Mouse (Mus musculus) CH12.LX (cell line): Measurements from ENCODE around the gene Lamtor4. TPM values are rescaled to one million over a fixed set of nuclear protein-coding genes. Genes with fewer than 3 reads are reported as not detected.

Experiments
- DNase-seq: peaks from one replicate; pipeline ENCODE4 v3.0.0-alpha.2; 2013; ENCODE audit errors: extremely low read depth
- H3K27ac ChIP-seq: 2 replicates; pipeline ENCODE4 v1.5.1; 2012; ENCODE audit warnings: low read depth, mild to moderate bottlenecking, control low read depth, moderate library complexity; ENCODE audit not compliant: insufficient read depth
- H3K27me3 ChIP-seq: replicated peaks from 2 replicates; pipeline ENCODE3; 2012; ENCODE audit warnings: inconsistent platforms
- H3K36me3 ChIP-seq, 2 experiments: replicated peaks in 1 of 2; 2 replicates each; pipeline versions ENCODE3 to v1.6.1; 2012; ENCODE audit warnings: inconsistent platforms in 1 of 2, low read length in 1 of 2, mild to moderate bottlenecking in 1 of 2, mixed read lengths in 1 of 2, moderate library complexity in 1 of 2; ENCODE audit not compliant: control insufficient read depth in 1 of 2, insufficient read depth in 1 of 2
- H3K4me1 ChIP-seq, 2 experiments: 2 replicates each; pipeline ENCODE4 v1.6.1; 2012; ENCODE audit warnings: inconsistent platforms in 1 of 2, moderate library complexity in 1 of 2; ENCODE audit not compliant: insufficient read depth in 2 of 2, control insufficient read depth in 1 of 2
- H3K4me2 ChIP-seq: 2 replicates; pipeline ENCODE4 v1.6.1; 2012; ENCODE audit warnings: low read depth, mild to moderate bottlenecking, control low read depth; ENCODE audit not compliant: poor library complexity, insufficient read depth, severe bottlenecking
- H3K4me3 ChIP-seq, 3 experiments: fragments of 150-350 bp in 1 of 3; sonication (generic) in 1 of 3; replicated peaks in 1 of 3; 2 replicates each; pipeline versions ENCODE3 to v1.5.1; 2011 to 2012; ENCODE audit warnings: low read depth in 2 of 3, low read length in 2 of 3, mild to moderate bottlenecking in 2 of 3, moderate library complexity in 2 of 3, control low read depth in 1 of 3, improper control_type of control experiment in 1 of 3, inconsistent platforms in 1 of 3, mixed read lengths in 1 of 3; ENCODE audit not compliant: poor library complexity in 1 of 3
- H3K79me2 ChIP-seq: replicated peaks from 2 replicates; pipeline ENCODE4 v1.6.1; 2012; ENCODE audit warnings: mild to moderate bottlenecking, moderate library complexity; ENCODE audit not compliant: control insufficient read depth, poor library complexity, insufficient read depth, severe bottlenecking; ENCODE audit errors: extremely low read depth
- H3K9ac ChIP-seq: 2 replicates; pipeline ENCODE4 v1.6.1; 2012; ENCODE audit warnings: low read depth, mild to moderate bottlenecking, control low read depth, moderate library complexity; ENCODE audit not compliant: insufficient read depth
- H3K9me3 ChIP-seq: replicated peaks from 2 replicates; pipeline ENCODE3; 2012; ENCODE audit warnings: low read length, inconsistent platforms, mixed read lengths
- CHD2 ChIP-seq: IDR thresholded peaks from 2 replicates; pipeline ENCODE4 v1.6.1; 2011; ENCODE audit warnings: low read length, improper control_type of control experiment
- ETS1 ChIP-seq: conservative IDR thresholded peaks from 2 replicates; pipeline ENCODE4 v1.6.1; 2012; ENCODE audit warnings: low read depth, mild to moderate bottlenecking, inconsistent platforms, low read length, improper control_type of control experiment, moderate library complexity
- JUN ChIP-seq: IDR thresholded peaks from 2 replicates; pipeline ENCODE4 v1.6.1; 2011; ENCODE audit warnings: low read depth, mild to moderate bottlenecking, low read length, improper control_type of control experiment, moderate library complexity; ENCODE audit not compliant: insufficient read depth
- JUND ChIP-seq: conservative IDR thresholded peaks from 2 replicates; pipeline ENCODE4 v1.6.1; 2011; ENCODE audit warnings: low read depth, low read length, improper control_type of control experiment
- KAT2A ChIP-seq: IDR thresholded peaks from 2 replicates; pipeline ENCODE4 v1.6.1; 2012; ENCODE audit warnings: low read length, improper control_type of control experiment, inconsistent platforms; ENCODE audit not compliant: insufficient replicate concordance
- MAFK ChIP-seq: IDR thresholded peaks from 2 replicates; pipeline ENCODE4 v1.6.1; 2011; ENCODE audit warnings: low read length, improper control_type of control experiment; ENCODE audit not compliant: insufficient replicate concordance
- NELFE ChIP-seq: IDR thresholded peaks from 2 replicates; pipeline ENCODE4 v1.6.1; 2011; ENCODE audit warnings: low read depth, low read length, improper control_type of control experiment
- PAX5 ChIP-seq: IDR thresholded peaks from 2 replicates; pipeline ENCODE4 v1.6.1; 2012; ENCODE audit warnings: low read length, inconsistent platforms, mixed read lengths
- RAD21 ChIP-seq: IDR thresholded peaks from 2 replicates; pipeline ENCODE4 v1.6.1; 2011; ENCODE audit warnings: low read depth, mild to moderate bottlenecking, low read length, improper control_type of control experiment, moderate library complexity
- RCOR1 ChIP-seq: conservative IDR thresholded peaks from 2 replicates; pipeline ENCODE4 v1.6.1; 2012; ENCODE audit warnings: low read depth, mild to moderate bottlenecking, inconsistent platforms, low read length, improper control_type of control experiment
- SMC3 ChIP-seq: IDR thresholded peaks from 2 replicates; pipeline ENCODE4 v1.6.1; 2011; ENCODE audit warnings: low read depth, low read length, improper control_type of control experiment
- TCF12 ChIP-seq: IDR thresholded peaks from 2 replicates; pipeline ENCODE4 v1.6.1; 2014; ENCODE audit warnings: low read depth, mild to moderate bottlenecking, inconsistent platforms, low read length, improper control_type of control experiment
- UBTF ChIP-seq: IDR thresholded peaks from 2 replicates; pipeline ENCODE4 v1.6.1; 2012; ENCODE audit warnings: low read depth, mild to moderate bottlenecking, inconsistent platforms, low read length, improper control_type of control experiment, moderate library complexity
- USF2 ChIP-seq: conservative IDR thresholded peaks from 2 replicates; pipeline ENCODE4 v1.6.1; 2011; ENCODE audit warnings: low read depth, low read length, improper control_type of control experiment
- ZC3H11A ChIP-seq: IDR thresholded peaks from 2 replicates; pipeline ENCODE4 v1.6.1; 2012; ENCODE audit warnings: low read depth, mild to moderate bottlenecking, inconsistent platforms, low read length, improper control_type of control experiment
- ZKSCAN1 ChIP-seq: IDR thresholded peaks from 2 replicates; pipeline ENCODE4 v1.6.1; 2012; ENCODE audit warnings: low read depth, inconsistent platforms, low read length, improper control_type of control experiment, borderline replicate concordance
- ZNF384 ChIP-seq: IDR thresholded peaks from 2 replicates; pipeline ENCODE4 v1.6.1; 2012; ENCODE audit warnings: low read depth, low read length, improper control_type of control experiment, inconsistent platforms
- dilution Hi-C: fragments of 300-500 bp; cut with MboI; formaldehyde crosslinking; loops from 2 replicates; pipeline ENCODE4 v1.14.3; 2020; ENCODE audit warnings: low sequenced_read_pairs; ENCODE audit not compliant: extremely low pct_unique_long_range_greater_than_20kb, extremely low pct_ligation_motif_present
- in situ Hi-C: fragments of 300-500 bp; cut with MboI; formaldehyde crosslinking; loops from 3 replicates; pipeline ENCODE4 v1.14.3; 2019; ENCODE audit warnings: low sequenced_read_pairs, low pct_ligation_motif_present, low pct_unique_long_range_greater_than_20kb, mixed read lengths
- polyA plus RNA-seq: library from polyadenylated mRNA; unstranded; fragments of >175 nt; gene quantifications from 2 replicates; pipeline ENCODE4 v1.2.1, GENCODE M21; 2012; ENCODE audit warnings: low read depth; ENCODE audit not compliant: insufficient read length
- total RNA-seq, 2 experiments: library from RNA; depleted of rRNA; stranded (reverse); fragments of 300-350 nt in 1 of 2; fragments of >200 nt in 1 of 2; gene quantifications; 2 replicates each; pipeline ENCODE4 v1.2.3; 2012 to 2014

Lamtor4 gene
- total and polyA plus RNA-seq, 3 experiments: 24.5 to 44.0 (median 40.1) TPM

- no peaks in the 10 kb centered on the region for H3K9me3 ChIP-seq
- DNase-seq: no peak
- H3K4me1 ChIP-seq: peaks cover 12 to 57% of the 10 kb centered on the region in 2 experiments
- no peak overlapping the region for H3K4me2 ChIP-seq
- no peak overlapping the region for H3K4me3 ChIP-seq
- H3K36me3 ChIP-seq: peaks cover 48 to 77% of the 10 kb centered on the region in 2 experiments
- no peak overlapping the region for H3K27ac ChIP-seq
- H3K27me3 ChIP-seq: no peaks in the 10 kb centered on the region
- TF ChIP-seq RAD21: no peak
- dilution Hi-C loops (no loop called here), in situ Hi-C loops (no loop called here)
- H3K9ac ChIP-seq: no peak overlapping the region
- peaks cover 11% of the 10 kb centered on the region; the same call in 1 of the 2 replicates for H3K79me2 ChIP-seq
These were observed 6.7 kb downstream of the Lamtor4 start for GRCm38 (mm10) chr5:138262001-138262400.

DNA sequence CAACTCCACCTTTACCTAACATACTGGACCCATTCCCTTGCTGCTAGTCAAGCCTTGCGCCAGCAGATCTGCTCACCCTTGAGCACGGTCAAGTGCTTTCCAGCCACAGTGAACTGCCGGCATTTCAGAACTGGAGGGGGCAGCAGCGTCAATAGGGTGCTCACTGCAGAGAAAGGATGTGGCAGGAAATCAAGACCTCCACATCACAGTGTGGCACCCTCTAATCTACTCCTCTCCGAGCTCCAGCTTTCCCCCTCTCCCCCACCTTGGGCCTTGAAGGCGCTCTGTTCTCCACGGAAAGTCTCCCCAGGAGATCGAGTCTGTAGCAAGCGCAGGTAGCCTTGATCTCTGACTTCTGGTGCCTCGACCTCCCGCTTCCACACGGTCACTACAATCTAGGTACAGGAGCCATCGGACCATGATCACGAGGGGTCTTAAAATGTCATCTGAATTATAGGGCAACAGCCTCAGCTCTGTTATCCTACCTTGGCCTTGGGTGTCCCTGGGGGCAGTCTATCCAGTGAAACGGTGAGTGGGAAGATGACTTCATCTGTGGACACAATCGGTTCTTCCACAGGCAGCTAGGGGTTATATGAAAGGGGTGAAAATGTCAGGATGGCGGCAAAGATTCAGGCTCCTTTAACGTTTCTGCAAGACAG lies 7.4 kb downstream of the Lamtor4 start:
- Histone ChIP-seq H3K27ac (no peak overlapping the region), H3K4me1 (peaks cover 8 to 50% of the 10 kb centered on the region in 2 experiments), H3K9me3 (no peaks in the 10 kb centered on the region), H3K36me3 (peaks cover 48 to 77% of the 10 kb centered on the region in 2 experiments), H3K4me3 (peak overlapping the region; percentile 73 to 85 (median 80)), H3K79me2 (peaks cover 11% of the 10 kb centered on the region; the same call in 1 of the 2 replicates), H3K4me2 (peak overlapping the region; percentile 73), H3K9ac (peak overlapping the region; percentile 86), H3K27me3 (no peaks in the 10 kb centered on the region)
- TF ChIP-seq ZC3H11A (no peak), KAT2A (no peak), CHD2 (no peak), JUN (no peak), RAD21 (no peak), ZNF384 (no peak), TCF12 (no peak), ETS1 (no peak), PAX5 (no peak), ZKSCAN1 (no peak), NELFE (no peak), USF2 (no peak), RCOR1 (no peak), UBTF (no peak), JUND (no peak), SMC3 (no peak), MAFK (no peak)
- DNase-seq: no peak
- dilution Hi-C loops: no loop called here
- in situ Hi-C loops: no loop called here
